ENCODE assay signal across 8 mouse cellular contexts in the genomic region with DNA sequence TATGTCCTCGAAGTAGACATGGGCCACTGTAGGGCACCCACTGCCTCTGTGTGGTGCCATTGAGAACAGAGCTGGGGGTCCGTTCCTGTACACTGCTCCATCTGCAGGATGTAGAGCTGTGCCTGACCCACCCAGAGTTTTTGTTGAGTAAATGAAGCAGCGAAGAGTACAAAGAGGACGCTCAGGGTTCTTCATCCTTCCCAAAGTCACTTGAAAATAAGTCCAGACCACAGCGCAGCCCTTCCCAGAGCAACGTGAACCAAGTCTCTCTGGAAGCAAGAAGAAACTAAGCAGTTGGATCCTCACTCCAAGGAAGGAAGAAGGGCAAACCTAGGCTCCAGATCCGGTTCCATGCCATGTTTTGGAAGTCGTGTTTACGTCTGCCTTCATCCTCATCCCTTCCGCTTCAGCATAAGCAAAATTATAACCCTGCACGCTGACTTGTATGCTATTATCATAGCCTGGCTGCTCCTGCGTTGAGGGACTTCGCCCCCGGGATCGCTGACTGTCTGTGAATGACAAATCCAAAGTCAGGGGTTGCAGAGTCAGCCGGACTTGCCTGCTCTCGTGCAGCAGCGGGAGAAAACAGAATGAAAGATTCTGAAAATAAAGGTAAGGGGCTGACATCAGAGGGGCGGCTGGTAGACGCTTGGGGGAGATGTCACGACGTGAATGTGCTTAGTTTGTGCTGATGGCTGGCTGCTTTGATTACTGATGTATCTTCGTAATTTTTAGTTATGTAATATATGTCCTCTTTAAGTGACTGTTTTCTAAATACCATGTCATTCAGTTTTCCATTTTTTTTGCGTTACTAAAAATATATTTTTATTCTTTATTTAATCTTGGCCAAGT. TPM values are rescaled to one million over a fixed set of nuclear protein-coding genes. Genes with fewer than 3 reads are reported as not detected.
DNase-seq lines count a peak whose midpoint lies in the region; ATAC-seq and TF ChIP-seq lines count a peak whose summit lies in the region.

No protein-coding gene starts in this region.

- WGBS in heart, postnatal 0 days, result 8% methylated on average over 24 of the region's 24 CpGs
- whole genome bisulfite sequencing in liver, adult 2 months, result 13% methylated on average over 24 of the region's 24 CpGs

- H3K9ac ChIP-seq in heart, postnatal 0 days (replicated peaks; ENCODE audit: low read depth, low read length), result no peak overlapping the region
- no peak overlapping the region for H3K9ac ChIP-seq in liver, adult 2 months (ENCODE audit: low read depth, low read length)

- TF ChIP-seq EP300 in heart, postnatal 0 days (IDR thresholded peaks at IDR 0.05; ENCODE audit: low read depth), result no peak

- H3K4me3 ChIP-seq in embryonic fibroblast, embryonic 13.5 days (ENCODE audit: insufficient read depth, low read length), result peak overlapping the region; percentile 35
- H3K4me3 ChIP-seq in heart, postnatal 0 days (ENCODE audit: low read depth, low read length), result peak overlapping the region; percentile 41
- H3K4me3 ChIP-seq in liver, adult 2 months (ENCODE audit: insufficient read depth, low read depth, low read length), result no peak overlapping the region; the same call in 1 of the 2 replicates

- peak overlapping the region; percentile 57 for H3K4me2 ChIP-seq in heart, postnatal 0 days (ENCODE audit: low read depth, low read length)

- peak; percentile 47 for DNase-seq in urinary bladder, postnatal 14 days (ENCODE audit: low spot score)
- no peak for DNase-seq in urinary bladder, postnatal 10 days (ENCODE audit: low spot score)
- DNase-seq in heart, postnatal 0 days (ENCODE audit: low spot score), result no peak
- peak; percentile 79 for DNase-seq in kidney, postnatal 14 days
- DNase-seq in liver, adult 2 months (ENCODE audit: extremely low read depth, low read depth, low spot score), result peak; percentile 21
- DNase-seq in naive thymus-derived CD4-positive, alpha-beta T cell, adult 2 months (ENCODE audit: low read depth), result peak; percentile 61
- DNase-seq in thymus, postnatal 10 days (ENCODE audit: low spot score in 2 of 2), result peak; percentile 50 to 65

- H3K9me3 ChIP-seq in heart, postnatal 0 days (replicated peaks; ENCODE audit: control insufficient read depth, low read length), result no peaks in the 10 kb centered on the region

- H3K27me3 ChIP-seq in heart, postnatal 0 days (ENCODE audit: control insufficient read depth, insufficient read depth, low read length), result peaks cover 12% of the 10 kb centered on the region
- H3K27me3 ChIP-seq in liver, adult 2 months (ENCODE audit: control insufficient read depth, insufficient read depth, low read length), result peaks cover 5% of the 10 kb centered on the region

- H3K36me3 ChIP-seq in heart, postnatal 0 days (replicated peaks; ENCODE audit: control insufficient read depth, insufficient read depth, low read length), result no peaks in the 10 kb centered on the region
- no peaks in the 10 kb centered on the region for H3K36me3 ChIP-seq in liver, adult 2 months (ENCODE audit: control insufficient read depth, insufficient read depth, low read length)

- no peak for TF ChIP-seq CTCF in embryonic fibroblast, embryonic 13.5 days (IDR thresholded peaks at IDR 0.05; ENCODE audit: borderline replicate concordance, insufficient read depth, low read length)
- TF ChIP-seq CTCF in heart, postnatal 0 days (IDR thresholded peaks at IDR 0.05; ENCODE audit: low read depth), result no peak
- no peak for TF ChIP-seq CTCF in liver, adult 2 months (IDR thresholded peaks at IDR 0.05; ENCODE audit: low read depth, low read length)

- no peaks in the 10 kb centered on the region for H3K79me2 ChIP-seq in liver, adult 2 months (ENCODE audit: control insufficient read depth, insufficient read depth, low read length)

- no peak for TF ChIP-seq POLR2A in embryonic fibroblast, embryonic 13.5 days (IDR thresholded peaks at IDR 0.05; ENCODE audit: low read depth, low read length)
- TF ChIP-seq POLR2A in liver, adult 2 months (IDR thresholded peaks at IDR 0.05; ENCODE audit: extremely low read depth, insufficient read depth, low read length), result no peak

- no peak for ATAC-seq in heart, postnatal 0 days (ENCODE audit: insufficient read depth, low read depth)

- H3K4me1 ChIP-seq in embryonic fibroblast, embryonic 13.5 days (ENCODE audit: control insufficient read depth, insufficient read depth, low read length), result no peaks in the 10 kb centered on the region
- H3K4me1 ChIP-seq in heart, postnatal 0 days (ENCODE audit: control insufficient read depth, insufficient read depth), result no peaks in the 10 kb centered on the region
- peaks cover 3% of the 10 kb centered on the region; the same call in 1 of the 2 replicates for H3K4me1 ChIP-seq in liver, adult 2 months (ENCODE audit: control insufficient read depth, insufficient read depth, low read length)

- H3K27ac ChIP-seq in embryonic fibroblast, embryonic 13.5 days (ENCODE audit: insufficient read depth, low read length), result no peak overlapping the region
- no peak overlapping the region for H3K27ac ChIP-seq in heart, postnatal 0 days (ENCODE audit: low read depth)
- no peak overlapping the region for H3K27ac ChIP-seq in liver, adult 2 months (replicated peaks; ENCODE audit: insufficient read depth, low read depth, low read length)

RNA-seq across cellular contexts. Expression of a gene that starts 11.3 kb away (rescaled TPM):
- not detected in 2 replicates for polyA plus RNA-seq in embryonic fibroblast, embryonic 13.5 days (2011; ENCODE audit: insufficient read length, low read depth, missing spikeins)
- total RNA-seq in heart, postnatal 0 days (2014; rRNA removed; ENCODE audit: low replicate concordance), result 1.2 and 11.6 TPM in 2 replicates
- 0.07 and 0.08 TPM in 2 replicates for polyA plus RNA-seq in heart, postnatal 0 days (2015; fragmentation: Nextera tagmentation; extraction: Ambion mirVana)
- 0.09 and 0.13 TPM in 2 replicates for total RNA-seq in liver, adult 2 months (2014; rRNA removed)
- polyA plus RNA-seq in liver, adult 2 months (2012; rRNA removed), result 0.01 and 0.06 TPM in 2 replicates

Comparison
In these comparisons a context has a peak if more than half of its experiments do, and no peak if none do; other contexts are left out.
1. DNase-seq: peak in urinary bladder, postnatal 14 days (single experiment), kidney, postnatal 14 days (single experiment), liver, adult 2 months (single experiment), naive thymus-derived CD4-positive, alpha-beta T cell, adult 2 months (single experiment) and thymus, postnatal 10 days (2 of 2); none in urinary bladder, postnatal 10 days (single experiment) and heart, postnatal 0 days (single experiment).